8 mouse cellular contexts compared by ENCODE assay signal in the genomic region with DNA sequence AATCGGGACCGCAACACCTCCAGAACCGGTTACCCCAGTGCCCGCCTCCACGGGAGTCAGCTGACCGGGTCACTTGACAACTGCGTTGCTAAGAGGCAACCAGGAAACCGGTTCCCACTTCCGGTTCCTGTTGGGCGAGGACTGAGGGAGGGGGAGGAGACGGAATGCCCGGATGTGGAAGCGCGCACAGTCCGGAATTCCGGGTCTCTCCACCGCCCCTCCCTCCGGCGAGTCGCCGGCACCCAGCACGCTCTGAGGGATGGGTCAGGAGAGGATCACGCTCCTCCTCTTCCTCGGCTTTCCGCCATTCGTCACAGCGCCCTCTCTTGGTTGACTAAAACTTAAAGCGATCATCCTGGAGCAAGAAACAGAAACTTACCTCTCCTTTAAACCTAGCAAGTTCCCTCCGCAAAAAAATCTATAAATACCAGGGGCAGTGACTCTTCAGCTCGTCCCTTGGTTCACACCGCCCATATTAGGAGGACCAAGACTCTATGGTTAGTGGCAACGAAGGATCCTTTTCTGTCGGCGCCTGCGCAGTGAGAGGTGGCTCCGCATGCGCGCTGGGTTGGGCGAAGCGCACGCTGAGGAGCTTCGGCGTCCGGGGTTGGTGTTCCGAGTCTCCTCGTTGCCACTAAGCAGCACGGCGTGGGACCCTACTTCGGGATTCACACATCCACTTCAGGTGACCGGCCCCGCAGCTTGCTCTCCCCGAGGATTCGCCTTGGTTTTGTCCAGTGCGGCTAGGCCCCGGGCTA. TPM values are rescaled to one million over a fixed set of nuclear protein-coding genes. Genes with fewer than 3 reads are reported as not detected.
DNase-seq lines count a peak whose midpoint lies in the region; ATAC-seq and TF ChIP-seq lines count a peak whose summit lies in the region.

A gene (minus strand): TSS at position 143 of the 758 bp plus-strand sequence.
A gene (plus strand): TSS at position 324 of the 758 bp plus-strand sequence.

- H3K27me3 ChIP-seq in E14TG2a.4 (ENCODE audit: insufficient read depth, low read length) = no peaks in the 10 kb centered on the region
- H3K27me3 ChIP-seq in forebrain, embryonic 12.5 days = no peaks in the 10 kb centered on the region
- H3K27me3 ChIP-seq in heart, postnatal 0 days (ENCODE audit: control insufficient read depth, insufficient read depth, low read length) = no peaks in the 10 kb centered on the region
- no peaks in the 10 kb centered on the region for H3K27me3 ChIP-seq in liver, embryonic 16.5 days (ENCODE audit: control insufficient read depth, insufficient read depth, low read depth, low read length)
- no peaks in the 10 kb centered on the region for H3K27me3 ChIP-seq in neural tube, embryonic 13.5 days
- no peaks in the 10 kb centered on the region for H3K27me3 ChIP-seq in testis, adult 2 months (ENCODE audit: control insufficient read depth, insufficient read depth, low read length)

- peak; percentile 92 for TF ChIP-seq POLR2A in testis, adult 2 months (IDR thresholded peaks at IDR 0.05; ENCODE audit: control insufficient read depth, low read depth, low read length)

- H3K9me3 ChIP-seq in E14TG2a.4 (ENCODE audit: low read length) = no peaks in the 10 kb centered on the region
- no peaks in the 10 kb centered on the region for H3K9me3 ChIP-seq in forebrain, embryonic 12.5 days
- H3K9me3 ChIP-seq in heart, postnatal 0 days (replicated peaks; ENCODE audit: control insufficient read depth, low read length) = no peaks in the 10 kb centered on the region
- no peaks in the 10 kb centered on the region for H3K9me3 ChIP-seq in liver, embryonic 16.5 days (replicated peaks; ENCODE audit: control insufficient read depth, low read length)
- no peaks in the 10 kb centered on the region for H3K9me3 ChIP-seq in neural tube, embryonic 13.5 days

- H3K4me1 ChIP-seq in E14TG2a.4 (replicated peaks; ENCODE audit: low read depth, low read length) = peaks cover 66% of the 10 kb centered on the region
- H3K4me1 ChIP-seq in forebrain, embryonic 12.5 days = peaks cover 25% of the 10 kb centered on the region
- H3K4me1 ChIP-seq in heart, postnatal 0 days (ENCODE audit: control insufficient read depth, insufficient read depth) = peaks cover 22% of the 10 kb centered on the region
- peaks cover 13% of the 10 kb centered on the region for H3K4me1 ChIP-seq in liver, embryonic 16.5 days (ENCODE audit: control insufficient read depth, low read depth, low read length)
- H3K4me1 ChIP-seq in neural tube, embryonic 13.5 days (replicated peaks) = peaks cover 47% of the 10 kb centered on the region
- H3K4me1 ChIP-seq in testis, adult 2 months (ENCODE audit: control insufficient read depth, insufficient read depth, low read length) = peaks cover 4% of the 10 kb centered on the region

- peak; percentile 87 for TF ChIP-seq CTCF in E14TG2a.4 (conservative IDR thresholded peaks at IDR 0.05; ENCODE audit: low read length)
- TF ChIP-seq CTCF in heart, postnatal 0 days (IDR thresholded peaks at IDR 0.05; ENCODE audit: low read depth) = peak; percentile 84
- peak; percentile 49; the same call in 1 of the 2 replicates for TF ChIP-seq CTCF in testis, adult 2 months (IDR thresholded peaks at IDR 0.05; ENCODE audit: control insufficient read depth, insufficient read depth, insufficient replicate concordance, low read depth, low read length)

- WGBS in forebrain, embryonic 12.5 days = under 1% methylated on average over 55 of the region's 55 CpGs
- WGBS in heart, postnatal 0 days = 1% methylated on average over 55 of the region's 55 CpGs
- WGBS in liver, embryonic 16.5 days (ENCODE audit: insufficient replicate concordance) = under 1% methylated on average over 55 of the region's 55 CpGs
- under 1% methylated on average over 55 of the region's 55 CpGs for WGBS in neural tube, embryonic 13.5 days

- peak; percentile 99 for DNase-seq in c-Kit-positive CD71-positive TER-119-positive erythroid progenitor cells, embryonic 14.5 days (ENCODE audit: low spot score)
- peak; percentile 99 for DNase-seq in heart, postnatal 0 days (ENCODE audit: low spot score)
- peak; percentile 97 to 99 for DNase-seq in kidney, postnatal 4 days

- peak; percentile 72; the same call in 1 of the 2 replicates for TF ChIP-seq EP300 in heart, postnatal 0 days (IDR thresholded peaks at IDR 0.05; ENCODE audit: low read depth)

- peak within 1 kb of the TSS; percentile 91 for H3K4me2 ChIP-seq in forebrain, embryonic 12.5 days
- H3K4me2 ChIP-seq in heart, postnatal 0 days (ENCODE audit: low read depth, low read length) = peak within 1 kb of the TSS; percentile 88
- peak within 1 kb of the TSS; percentile 86 for H3K4me2 ChIP-seq in liver, embryonic 16.5 days (ENCODE audit: low read depth, low read length)
- peak within 1 kb of the TSS; percentile 96 for H3K4me2 ChIP-seq in neural tube, embryonic 13.5 days

- peak; percentile 100 for ATAC-seq in forebrain, embryonic 12.5 days (ENCODE audit: low FRiP score)
- ATAC-seq in heart, postnatal 0 days (ENCODE audit: insufficient read depth, low read depth) = peak; percentile 100
- ATAC-seq in liver, embryonic 16.5 days (ENCODE audit: low read depth) = peak; percentile 98
- ATAC-seq in neural tube, embryonic 13.5 days (ENCODE audit: low read depth) = peak; percentile 100

- H3K36me3 ChIP-seq in E14TG2a.4 (ENCODE audit: insufficient read depth, low read length) = peaks cover 42% of the 10 kb centered on the region
- 0 out of 2 replicates have a peak, but pooled peaks cover 6% of the 10 kb centered on the region for H3K36me3 ChIP-seq in forebrain, embryonic 12.5 days (replicated peaks)
- peaks cover under 1% of the 10 kb centered on the region; the same call in 1 of the 2 replicates for H3K36me3 ChIP-seq in heart, postnatal 0 days (replicated peaks; ENCODE audit: control insufficient read depth, insufficient read depth, low read length)
- H3K36me3 ChIP-seq in liver, embryonic 16.5 days (ENCODE audit: control insufficient read depth, insufficient read depth) = 0 out of 2 replicates have a peak, but pooled peaks cover 4% of the 10 kb centered on the region
- peaks cover 6% of the 10 kb centered on the region; the same call in 1 of the 2 replicates for H3K36me3 ChIP-seq in neural tube, embryonic 13.5 days
- H3K36me3 ChIP-seq in testis, adult 2 months (ENCODE audit: control insufficient read depth, insufficient read depth, low read length) = no peaks in the 10 kb centered on the region

- H3K9ac ChIP-seq in forebrain, embryonic 12.5 days = peak within 1 kb of the TSS; percentile 87
- peak within 1 kb of the TSS; percentile 92 for H3K9ac ChIP-seq in heart, postnatal 0 days (replicated peaks; ENCODE audit: low read depth, low read length)
- peak within 1 kb of the TSS; percentile 89 for H3K9ac ChIP-seq in liver, embryonic 16.5 days (ENCODE audit: low read depth, low read length)
- peak within 1 kb of the TSS; percentile 91 for H3K9ac ChIP-seq in neural tube, embryonic 13.5 days

- H3K4me3 ChIP-seq in E14TG2a.4 (replicated peaks; ENCODE audit: low read length) = peak within 1 kb of the TSS; percentile 96
- peak within 1 kb of the TSS; percentile 91 for H3K4me3 ChIP-seq in forebrain, embryonic 12.5 days (replicated peaks)
- H3K4me3 ChIP-seq in heart, postnatal 0 days (ENCODE audit: low read depth, low read length) = peak within 1 kb of the TSS; percentile 91
- H3K4me3 ChIP-seq in liver, embryonic 16.5 days (ENCODE audit: low read depth, low read length) = peak within 1 kb of the TSS; percentile 93
- peak within 1 kb of the TSS; percentile 94 for H3K4me3 ChIP-seq in neural tube, embryonic 13.5 days
- H3K4me3 ChIP-seq in testis, adult 2 months (ENCODE audit: control insufficient read depth, low read depth, low read length) = peak within 1 kb of the TSS; percentile 99

- peak within 1 kb of the TSS; percentile 88 for H3K27ac ChIP-seq in forebrain, embryonic 12.5 days
- H3K27ac ChIP-seq in heart, postnatal 0 days (ENCODE audit: low read depth) = peak within 1 kb of the TSS; percentile 93
- H3K27ac ChIP-seq in liver, embryonic 16.5 days (ENCODE audit: low read length) = peak within 1 kb of the TSS; percentile 93
- H3K27ac ChIP-seq in neural tube, embryonic 13.5 days (replicated peaks) = peak within 1 kb of the TSS; percentile 85
- peak within 1 kb of the TSS; percentile 97 for H3K27ac ChIP-seq in testis, adult 2 months (ENCODE audit: control insufficient read depth, insufficient read depth, low read depth, low read length)

RNA-seq across cellular contexts. Expression of the first gene that starts in this region (rescaled TPM):
- polyA plus RNA-seq in forebrain, embryonic 12.5 days (2016; fragmentation: Nextera tagmentation; extraction: Ambion mirVana) = 88.9 and 90.9 TPM in 2 replicates
- total RNA-seq in heart, postnatal 0 days (2014; rRNA removed; ENCODE audit: low replicate concordance) = 41.0 and 42.9 TPM in 2 replicates
- 109 and 127 TPM in 2 replicates for polyA plus RNA-seq in heart, postnatal 0 days (2015; fragmentation: Nextera tagmentation; extraction: Ambion mirVana)
- polyA plus RNA-seq in liver, embryonic 16.5 days (2015; fragmentation: Nextera tagmentation; extraction: Ambion mirVana) = 24.4 and 26.7 TPM in 2 replicates
- polyA plus RNA-seq in neural tube, embryonic 13.5 days (2015; fragmentation: Nextera tagmentation; extraction: Ambion mirVana) = 125 and 128 TPM in 2 replicates
- 31.8 and 38.5 TPM in 2 replicates for polyA plus RNA-seq in testis, adult 2 months (2012; rRNA removed)

RNA-seq across cellular contexts. Expression of the second gene that starts in this region (rescaled TPM):
- 184 and 188 TPM in 2 replicates for polyA plus RNA-seq in forebrain, embryonic 12.5 days (2016; fragmentation: Nextera tagmentation; extraction: Ambion mirVana)
- 37.7 and 53.4 TPM in 2 replicates for total RNA-seq in heart, postnatal 0 days (2014; rRNA removed; ENCODE audit: low replicate concordance)
- polyA plus RNA-seq in heart, postnatal 0 days (2015; fragmentation: Nextera tagmentation; extraction: Ambion mirVana) = 101 and 103 TPM in 2 replicates
- polyA plus RNA-seq in liver, embryonic 16.5 days (2015; fragmentation: Nextera tagmentation; extraction: Ambion mirVana) = 139 and 149 TPM in 2 replicates
- 167 and 176 TPM in 2 replicates for polyA plus RNA-seq in neural tube, embryonic 13.5 days (2015; fragmentation: Nextera tagmentation; extraction: Ambion mirVana)
- 29.3 and 45.0 TPM in 2 replicates for polyA plus RNA-seq in testis, adult 2 months (2012; rRNA removed)

Comparison
In these comparisons a context has a peak if more than half of its experiments do, and no peak if none do; other contexts are left out.
1. Peak in every context shown above with its lines: DNase-seq, ATAC-seq, H3K4me3 ChIP-seq and H3K27ac ChIP-seq.